Mouse (Mus musculus) lung, adult 10 weeks (tissue): ENCODE measurements around the gene Zc3h12d. TPM values are rescaled to one million over a fixed set of nuclear protein-coding genes. Genes with fewer than 3 reads are reported as not detected.

Source experiments
- polyA plus RNA-seq: library from polyadenylated mRNA; stranded (reverse); fragments of 350-450 nt; fragmentation: Illumina TruSeq; extraction: RNeasy Lipid Tissue Mini Kit (QIAGEN cat#74804); gene quantifications from one replicate; pipeline ENCODE4 v1.2.3, GENCODE M21; 2014; ENCODE audit warnings: low read depth, low replicate concordance; ENCODE audit not compliant: insufficient read depth

Zc3h12d gene
- 1.1 TPM for polyA plus RNA-seq

GRCm38 (mm10) chr10:7832171-7832676 is at the start of gene Zc3h12d:
Gene Zc3h12d (plus strand): TSS chr10:7832470.

GRCm38 (mm10) chr10:7792751-7793385 is 39.4 kb upstream of the Zc3h12d start, which contains the start of the genes Ginm1 and Ppil4:
Gene Ginm1 (minus strand): TSS chr10:7792824.
Gene Ppil4 (plus strand): TSS chr10:7792891.

Other genes starting within 250 kb of the Zc3h12d start
- 1.9 TPM for gene Lrp11, start 242.7 kb upstream of the Zc3h12d start, polyA plus RNA-seq
- gene Nup43, start 165.0 kb upstream of the Zc3h12d start, polyA plus RNA-seq, result 7.4 TPM
- 50.9 TPM for gene Pcmt1, start 151.3 kb upstream of the Zc3h12d start, polyA plus RNA-seq
- gene Lats1, start 151.3 kb upstream of the Zc3h12d start, polyA plus RNA-seq, result 7.0 TPM
- gene Katna1, start 106.5 kb upstream of the Zc3h12d start, polyA plus RNA-seq, result 25.0 TPM
- gene Ginm1, start 39.6 kb upstream of the Zc3h12d start, polyA plus RNA-seq, result 77.0 TPM
- 13.0 TPM for gene Ppil4, start 39.6 kb upstream of the Zc3h12d start, polyA plus RNA-seq
- 26.6 TPM for gene Tab2, start 123.8 kb downstream of the Zc3h12d start, polyA plus RNA-seq